Mouse (Mus musculus) embryonic stem cell, embryonic (primary cell): ENCODE measurements around the gene Ccdc82.

Source experiments
- CTCF ChIA-PET, 4 experiments: fragments of 300-600 bp in 2 of 4; fragments of 350-600 bp in 2 of 4; sonication (Branson Sonifier 250); formaldehyde crosslinking; loops; one replicate each; lab custom pipeline; 2022; ENCODE audit warnings: inconsistent platforms in 2 of 4; lab: Charles Lee
- POLR2A ChIA-PET, 4 experiments: fragments of 300-600 bp in 2 of 4; fragments of 350-600 bp in 2 of 4; sonication (Branson Sonifier 250); formaldehyde crosslinking; loops; one replicate each; lab custom pipeline; 2022; ENCODE audit warnings: antibody characterized with exemption in 4 of 4, inconsistent platforms in 1 of 4; lab: Charles Lee

The Ccdc82 gene

DNA sequence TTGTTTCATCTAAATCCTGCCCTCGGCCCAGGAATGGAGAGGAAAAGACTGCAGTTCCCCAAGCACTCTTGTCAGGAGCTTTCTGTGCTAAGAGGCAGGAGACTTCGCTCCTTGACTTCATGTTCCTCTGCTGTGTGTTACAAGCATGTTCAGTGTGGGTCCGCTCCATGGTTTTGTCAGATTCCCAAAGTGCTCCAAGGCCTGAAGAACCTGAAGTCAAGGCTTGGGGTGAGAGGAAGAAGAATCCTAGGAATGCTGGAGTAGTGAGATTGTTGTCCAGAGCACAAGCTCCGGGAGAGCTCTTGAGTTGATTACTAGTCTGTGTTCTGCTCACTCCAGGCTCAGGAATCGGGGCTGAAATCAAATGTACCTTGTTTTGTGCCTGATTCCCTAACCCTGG, 68.6 kb downstream of the Ccdc82 start:
- ChIA-PET POLR2A (no interaction called here), CTCF (no interaction called here)

DNA sequence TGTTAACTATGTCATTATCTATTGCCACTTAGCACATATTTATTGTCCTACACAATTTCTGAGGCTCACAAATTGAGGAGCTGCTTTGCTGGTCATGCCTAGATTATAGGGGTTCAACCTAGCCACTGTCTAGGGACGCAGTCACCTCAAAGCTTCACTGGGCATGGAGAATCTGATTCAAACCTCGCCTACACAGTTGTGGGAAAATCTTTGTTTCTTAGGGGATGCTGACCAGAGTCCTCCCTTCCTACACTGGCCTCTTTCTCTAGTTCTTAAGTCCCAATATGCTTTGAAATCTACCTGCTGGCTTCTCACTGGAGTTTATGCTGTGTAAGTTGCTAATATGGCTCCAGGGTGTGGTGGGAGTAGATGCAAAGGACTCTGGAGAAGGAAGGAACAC, 72.8 kb downstream of the Ccdc82 start:
- ChIA-PET POLR2A (interaction anchor here in 1 of 4 experiments (1.6 kb wide), 1 partner anchor 429 kb away, joined by 4 read pairs; no protein-coding TSS in a partner anchor), CTCF (interaction anchor here in 1 of 4 experiments (0.8 kb wide), 1 partner anchor 22 kb away, joined by 3 read pairs; the partner anchor contains the start of gene Maml2)

DNA sequence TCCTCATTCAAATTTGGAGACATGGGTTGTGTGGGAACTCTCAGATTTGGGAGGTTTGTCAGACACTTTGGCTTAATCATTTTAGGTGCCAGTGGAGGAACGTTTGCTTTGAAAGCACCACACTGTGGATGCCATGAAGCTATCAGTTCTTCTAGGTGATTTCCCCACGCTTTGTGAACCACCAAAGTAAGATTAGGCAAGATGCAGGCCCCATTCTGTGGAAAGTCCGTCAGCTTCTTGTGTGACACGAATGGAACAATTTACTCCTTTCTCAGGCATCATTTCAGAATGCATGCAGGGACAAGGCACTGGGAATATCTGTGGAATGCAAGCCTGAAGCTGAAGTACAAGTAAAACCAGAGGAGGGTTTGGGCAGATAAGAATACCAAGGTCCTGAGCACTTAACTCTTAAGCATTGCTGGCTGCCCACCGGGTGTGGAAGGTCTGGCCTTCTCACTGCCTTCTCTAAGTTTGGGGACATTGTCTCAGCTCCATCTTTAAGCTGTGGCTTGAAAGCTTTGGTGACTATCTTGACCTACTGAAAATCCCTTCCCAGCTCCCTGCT, 74.1 kb downstream of the Ccdc82 start:
- CTCF ChIA-PET = no interaction called here
- POLR2A ChIA-PET = no interaction called here

DNA sequence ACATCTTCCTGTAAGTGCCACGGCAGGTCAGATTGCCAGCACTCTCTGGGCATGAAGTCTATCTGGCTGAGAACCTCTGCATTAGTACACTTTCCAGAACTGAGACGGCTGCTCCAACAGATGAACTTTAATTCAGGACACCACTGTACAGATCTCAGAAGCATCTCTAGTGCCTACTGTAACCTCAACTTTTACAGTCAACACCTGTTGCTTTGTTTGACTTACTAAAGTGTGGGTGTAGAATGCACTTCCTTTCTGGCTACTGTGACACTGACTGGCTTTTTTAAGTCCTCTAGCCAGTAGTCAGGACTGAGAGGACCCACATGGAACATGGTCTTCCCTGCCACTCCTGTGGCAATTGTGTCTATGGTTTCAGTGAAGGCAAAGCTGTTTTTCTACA, 76.3 kb downstream of the Ccdc82 start:
- CTCF ChIA-PET = no interaction called here
- POLR2A ChIA-PET = no interaction called here

DNA sequence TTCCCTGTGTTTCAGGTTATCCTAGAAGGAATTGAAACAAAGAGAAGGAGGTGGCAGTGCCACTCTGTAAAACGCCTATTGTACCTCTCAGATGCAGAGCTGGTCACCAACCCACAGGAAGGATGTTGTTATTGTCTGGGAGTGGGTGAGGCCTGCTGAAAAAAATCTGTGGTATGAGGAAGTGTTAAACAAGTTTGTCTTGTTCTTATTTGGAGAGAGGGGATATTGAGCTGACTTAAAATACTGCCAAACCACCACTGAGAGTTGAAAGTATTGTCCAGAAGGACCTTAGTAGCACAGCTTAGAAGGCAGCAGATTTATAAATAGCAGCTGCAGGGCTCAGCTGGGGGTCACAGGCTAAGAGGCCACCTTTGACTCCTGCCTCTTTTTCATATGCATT, 76.9 kb downstream of the Ccdc82 start:
- ChIA-PET POLR2A (no interaction called here), CTCF (no interaction called here)
